Mouse (Mus musculus): ENCODE measurements at regions not wholly inside any gene's neighbourhood (a gene's known extent, or its start where the extent isn't known, plus 50 kb on each side); places are given as distances from the start of the nearest gene placed in this dataset.
A peak's percentile ranks its signal among the peaks of the same experiment; 100 is the strongest.

DNA sequence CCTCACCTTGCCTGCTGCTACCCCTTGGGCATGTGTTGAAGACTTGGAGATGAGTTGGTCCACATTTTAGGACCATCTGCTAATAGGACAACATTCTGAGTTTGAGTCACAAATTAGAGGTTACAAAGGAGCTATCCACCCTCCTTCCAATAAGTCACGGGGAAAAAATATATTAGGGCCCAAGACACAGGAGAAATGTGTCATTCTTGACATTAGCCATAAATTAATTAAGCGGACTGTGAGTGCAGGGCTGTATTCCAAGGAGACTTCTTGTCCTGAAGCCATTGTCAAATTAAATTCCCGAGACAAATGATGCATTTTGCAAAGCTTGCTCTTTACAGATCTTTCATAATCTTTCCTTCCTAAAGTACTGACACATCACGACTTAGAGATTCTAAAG, 79.2 kb downstream of the 1700020N01Rik start:
- H3K9me3 ChIP-seq = no peaks in the 10 kb centered on the region
- H3K27ac ChIP-seq (replicated peaks) = no peak overlapping the region
- 58% methylated on average over 4 of the region's 4 CpGs for WGBS
- no peak for ATAC-seq (ENCODE audit: low FRiP score, low read depth)
- H3K9ac ChIP-seq = no peak overlapping the region
- H3K4me3 ChIP-seq = no peak overlapping the region
- no peak overlapping the region for H3K4me2 ChIP-seq
- no peaks in the 10 kb centered on the region for H3K4me1 ChIP-seq (replicated peaks)
- H3K36me3 ChIP-seq = no peaks in the 10 kb centered on the region
- no peaks in the 10 kb centered on the region for H3K27me3 ChIP-seq

- WGBS = 73% methylated on average over 5 of the region's 5 CpGs
- no peak for ATAC-seq (ENCODE audit: low FRiP score, low read depth)
- Histone ChIP-seq H3K9me3 (no peaks in the 10 kb centered on the region), H3K4me1 (replicated peaks) (no peaks in the 10 kb centered on the region), H3K27me3 (no peaks in the 10 kb centered on the region), H3K27ac (replicated peaks) (no peak overlapping the region), H3K4me2 (no peak overlapping the region), H3K4me3 (no peak overlapping the region), H3K36me3 (no peaks in the 10 kb centered on the region), H3K9ac (no peak overlapping the region)
These were observed 79.7 kb downstream of the 1700020N01Rik start for GRCm38 (mm10) chr10:21672666-21673065.

GRCm38 (mm10) chr10:21673831-21674230, 80.9 kb downstream of the 1700020N01Rik start:
- Histone ChIP-seq H3K27me3 (no peaks in the 10 kb centered on the region), H3K4me3 (no peak overlapping the region), H3K27ac (replicated peaks) (no peak overlapping the region), H3K9ac (no peak overlapping the region), H3K4me2 (no peak overlapping the region), H3K9me3 (no peaks in the 10 kb centered on the region), H3K36me3 (no peaks in the 10 kb centered on the region), H3K4me1 (replicated peaks) (no peaks in the 10 kb centered on the region)
- ATAC-seq (ENCODE audit: low FRiP score, low read depth) = no peak
- 87% methylated on average over 1 of the region's 1 CpGs for WGBS

- Histone ChIP-seq H3K27ac (replicated peaks) (no peak overlapping the region), H3K9me3 (no peaks in the 10 kb centered on the region), H3K4me2 (no peak overlapping the region), H3K4me1 (replicated peaks) (no peaks in the 10 kb centered on the region), H3K4me3 (no peak overlapping the region), H3K27me3 (no peaks in the 10 kb centered on the region), H3K9ac (no peak overlapping the region), H3K36me3 (no peaks in the 10 kb centered on the region)
- ATAC-seq (ENCODE audit: low FRiP score, low read depth) = no peak
- WGBS = 95% methylated on average over 14 of the region's 14 CpGs
These were observed 82.8 kb downstream of the 1700020N01Rik start for GRCm38 (mm10) chr10:21675786-21676185.

DNA sequence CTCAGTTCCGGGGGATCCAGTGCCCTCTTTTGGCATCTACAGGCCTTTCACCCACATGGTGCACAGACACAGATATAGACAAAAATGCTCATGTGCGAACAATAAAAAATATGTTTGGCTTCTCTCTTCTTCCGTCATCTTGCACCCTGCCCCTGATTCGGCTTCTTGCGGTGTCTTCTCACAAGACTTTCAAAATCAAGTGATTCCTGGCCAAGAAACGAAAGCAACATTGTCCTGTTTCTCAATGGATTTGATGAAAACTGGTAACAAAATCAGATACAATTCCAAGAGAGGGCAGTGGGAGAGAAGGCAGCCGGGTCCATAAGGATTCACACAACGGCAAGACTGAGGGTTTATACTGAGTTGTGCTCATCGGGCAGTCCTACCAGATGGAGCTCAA, 85.0 kb downstream of the 1700020N01Rik start:
- Histone ChIP-seq H3K27ac (replicated peaks) (no peak overlapping the region), H3K9me3 (no peaks in the 10 kb centered on the region), H3K4me1 (replicated peaks) (no peaks in the 10 kb centered on the region), H3K36me3 (no peaks in the 10 kb centered on the region), H3K9ac (no peak overlapping the region), H3K27me3 (no peaks in the 10 kb centered on the region), H3K4me2 (no peak overlapping the region), H3K4me3 (no peak overlapping the region)
- ATAC-seq (ENCODE audit: low FRiP score, low read depth) = no peak
- WGBS = 95% methylated on average over 9 of the region's 9 CpGs

GRCm38 (mm10) chr10:21678372-21678771, 85.4 kb downstream of the 1700020N01Rik start:
- no peak for ATAC-seq (ENCODE audit: low FRiP score, low read depth)
- H3K27ac ChIP-seq (replicated peaks) = no peak overlapping the region
- 92% methylated on average over 6 of the region's 6 CpGs for WGBS
- H3K4me1 ChIP-seq (replicated peaks) = no peaks in the 10 kb centered on the region
- H3K36me3 ChIP-seq = no peaks in the 10 kb centered on the region
- H3K4me3 ChIP-seq = no peak overlapping the region
- no peaks in the 10 kb centered on the region for H3K9me3 ChIP-seq
- H3K27me3 ChIP-seq = no peaks in the 10 kb centered on the region
- H3K9ac ChIP-seq = no peak overlapping the region
- no peak overlapping the region for H3K4me2 ChIP-seq

DNA sequence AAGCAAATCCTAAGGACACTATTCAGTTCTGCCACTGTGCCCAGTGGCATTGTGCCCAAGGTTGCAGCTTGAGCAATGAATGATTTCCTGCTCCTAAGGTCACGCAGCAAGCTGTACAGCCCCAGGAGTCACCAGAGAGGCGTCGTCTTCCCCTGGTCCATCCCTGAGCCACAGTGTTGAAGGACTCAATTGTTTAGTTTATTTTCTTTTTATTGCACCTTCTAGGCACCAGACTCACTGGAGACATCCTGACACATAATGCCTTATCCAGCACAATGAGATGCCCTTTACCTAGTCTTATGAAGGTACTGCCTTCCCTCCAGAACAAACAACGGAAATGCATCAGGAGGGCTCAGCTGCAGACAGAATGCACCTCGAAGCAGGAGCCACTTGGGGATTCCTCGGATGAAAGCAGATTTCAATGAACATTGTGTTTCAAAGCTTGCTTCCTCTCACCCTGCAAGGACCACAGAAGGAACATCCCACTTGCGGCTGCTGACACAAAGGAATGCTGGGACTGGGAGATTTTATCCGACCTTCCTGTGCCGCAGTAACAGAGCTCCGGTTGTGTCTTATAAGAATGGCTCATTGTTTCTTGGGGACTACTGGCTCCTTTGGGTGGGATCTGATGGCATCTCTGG, 86.0 kb downstream of the 1700020N01Rik start:
- no peak overlapping the region for H3K4me2 ChIP-seq
- WGBS = 51% methylated on average over 10 of the region's 10 CpGs
- H3K27ac ChIP-seq (replicated peaks) = no peak overlapping the region
- no peak for ATAC-seq (ENCODE audit: low FRiP score, low read depth)
- no peak overlapping the region for H3K9ac ChIP-seq
- H3K4me3 ChIP-seq = no peak overlapping the region
- no peaks in the 10 kb centered on the region for H3K4me1 ChIP-seq (replicated peaks)
- H3K36me3 ChIP-seq = no peaks in the 10 kb centered on the region
- H3K27me3 ChIP-seq = no peaks in the 10 kb centered on the region
- no peaks in the 10 kb centered on the region for H3K9me3 ChIP-seq

DNA sequence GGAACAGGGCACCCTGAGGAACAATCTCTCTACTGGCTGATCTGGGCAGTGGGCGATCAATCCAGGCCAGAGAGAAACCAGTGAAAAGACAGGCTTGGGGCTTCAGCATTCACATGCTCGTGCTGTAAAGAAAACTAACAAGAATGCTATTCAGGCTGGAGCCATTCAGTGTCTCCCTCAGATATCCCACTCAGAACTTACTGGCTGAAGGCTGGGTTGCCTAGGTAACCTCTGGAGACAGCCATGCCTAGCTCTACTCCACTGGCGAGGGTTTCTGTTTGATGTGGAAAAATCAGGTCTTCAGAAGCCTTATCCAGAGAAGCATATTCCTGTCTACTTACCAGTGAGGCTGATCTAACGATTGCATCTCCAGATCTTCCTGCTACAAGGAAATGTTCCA, 87.8 kb downstream of the 1700020N01Rik start:
- no peak overlapping the region for H3K9ac ChIP-seq
- whole genome bisulfite sequencing = 24% methylated on average over 4 of the region's 4 CpGs
- peaks cover 2% of the 10 kb centered on the region; the same call in 1 of the 2 replicates for H3K4me1 ChIP-seq (replicated peaks)
- H3K36me3 ChIP-seq = no peaks in the 10 kb centered on the region
- H3K4me3 ChIP-seq = no peak overlapping the region
- no peak overlapping the region for H3K4me2 ChIP-seq
- no peaks in the 10 kb centered on the region for H3K27me3 ChIP-seq
- H3K9me3 ChIP-seq = no peaks in the 10 kb centered on the region
- peak; percentile 84 for ATAC-seq (ENCODE audit: low FRiP score, low read depth)
- H3K27ac ChIP-seq (replicated peaks) = no peak overlapping the region

- H3K27ac ChIP-seq (replicated peaks) = no peak overlapping the region
- no peaks in the 10 kb centered on the region for H3K27me3 ChIP-seq
- no peak for ATAC-seq (ENCODE audit: low FRiP score, low read depth)
- H3K36me3 ChIP-seq = no peaks in the 10 kb centered on the region
- no peak overlapping the region for H3K4me3 ChIP-seq
- peaks cover 2% of the 10 kb centered on the region; the same call in 1 of the 2 replicates for H3K4me1 ChIP-seq (replicated peaks)
- H3K9me3 ChIP-seq = no peaks in the 10 kb centered on the region
- no peak overlapping the region for H3K9ac ChIP-seq
- whole genome bisulfite sequencing = 49% methylated on average over 9 of the region's 9 CpGs
- H3K4me2 ChIP-seq = no peak overlapping the region
These were observed 91.5 kb downstream of the 1700020N01Rik start for GRCm38 (mm10) chr10:21684286-21685013.

GRCm38 (mm10) chr10:21685122-21685798, 92.3 kb downstream of the 1700020N01Rik start:
- Histone ChIP-seq H3K9ac (no peak overlapping the region), H3K27me3 (no peaks in the 10 kb centered on the region), H3K4me3 (no peak overlapping the region), H3K4me1 (replicated peaks) (peaks cover 2% of the 10 kb centered on the region; the same call in 1 of the 2 replicates), H3K36me3 (no peaks in the 10 kb centered on the region), H3K9me3 (no peaks in the 10 kb centered on the region), H3K4me2 (no peak overlapping the region), H3K27ac (replicated peaks) (no peak overlapping the region)
- WGBS = 37% methylated on average over 9 of the region's 9 CpGs
- ATAC-seq (ENCODE audit: low FRiP score, low read depth) = no peak

DNA sequence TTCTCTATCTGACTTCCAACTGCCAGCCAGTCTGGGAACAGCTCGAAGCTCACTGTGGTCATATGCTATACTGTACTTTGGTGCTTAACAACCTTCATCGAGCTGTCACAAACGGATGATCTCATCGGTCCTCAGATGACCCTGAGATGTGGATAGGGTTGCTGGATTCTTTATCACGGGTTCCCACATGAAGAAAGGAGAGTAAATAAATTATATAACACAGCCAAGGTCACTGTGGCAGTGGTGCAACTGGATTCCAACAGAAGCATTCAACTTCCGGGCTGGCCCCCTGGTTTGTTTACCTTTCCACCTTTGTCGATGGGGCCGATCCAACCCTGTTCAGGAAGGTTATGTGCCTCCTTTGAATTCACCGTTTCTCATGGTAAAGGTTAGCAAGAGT, 93.1 kb downstream of the 1700020N01Rik start:
- Histone ChIP-seq H3K9me3 (no peaks in the 10 kb centered on the region), H3K27ac (replicated peaks) (no peak overlapping the region), H3K9ac (no peak overlapping the region), H3K36me3 (no peaks in the 10 kb centered on the region), H3K4me2 (no peak overlapping the region), H3K4me1 (replicated peaks) (peaks cover 2% of the 10 kb centered on the region; the same call in 1 of the 2 replicates), H3K4me3 (no peak overlapping the region), H3K27me3 (no peaks in the 10 kb centered on the region)
- ATAC-seq (ENCODE audit: low FRiP score, low read depth) = no peak
- 77% methylated on average over 9 of the region's 9 CpGs for WGBS

GRCm38 (mm10) chr10:21687484-21687883, 94.5 kb downstream of the 1700020N01Rik start:
- ATAC-seq (ENCODE audit: low FRiP score, low read depth) = no peak
- H3K9ac ChIP-seq = no peak overlapping the region
- no peaks in the 10 kb centered on the region for H3K9me3 ChIP-seq
- H3K36me3 ChIP-seq = no peaks in the 10 kb centered on the region
- H3K27me3 ChIP-seq = no peaks in the 10 kb centered on the region
- no peak overlapping the region for H3K4me2 ChIP-seq
- 84% methylated on average over 7 of the region's 7 CpGs for WGBS
- peaks cover 2% of the 10 kb centered on the region; the same call in 1 of the 2 replicates for H3K4me1 ChIP-seq (replicated peaks)
- no peak overlapping the region for H3K4me3 ChIP-seq
- H3K27ac ChIP-seq (replicated peaks) = no peak overlapping the region

All from hindbrain, embryonic 15.5 days (tissue).